Mouse (Mus musculus): Measurements from ENCODE around the gene Grip2. TPM values are rescaled to one million over a fixed set of nuclear protein-coding genes. Genes with fewer than 3 reads are reported as not detected.

Gene Grip2
- polyA plus RNA-seq, 1 experiment = 1.6 TPM

GRCm38 (mm10) chr6:91712097-91712854 lies 114.8 kb downstream of the Grip2 start:
- DNase-seq (ENCODE audit: low read depth, low spot score) = no peak
- WGBS = 49% methylated on average over 4 of the region's 4 CpGs

Other genes starting within 250 kb of the Grip2 start
- gene Slc6a6, start 143.2 kb downstream of the Grip2 start, polyA plus RNA-seq (2012; rRNA removed) = 74.2 and 172 TPM in 2 replicates
- 4.2 TPM in 2 replicates for gene Ccdc174, start 50.8 kb upstream of the Grip2 start, polyA plus RNA-seq (2012; rRNA removed)
- 0.14 and 0.19 TPM in 2 replicates for gene 4930590J08Rik, start 75.6 kb upstream of the Grip2 start, polyA plus RNA-seq (2012; rRNA removed)
- gene Fgd5, start 151.6 kb upstream of the Grip2 start, polyA plus RNA-seq (2012; rRNA removed) = 2.9 and 4.2 TPM in 2 replicates